Mouse (Mus musculus) thymus, adult 2 months (tissue): Measurements from ENCODE around the gene Ces3b.

ENCODE experiments used
- CTCF ChIP-seq: fragments of 200-500 bp; IDR thresholded peaks from 2 replicates; pipeline ENCODE4 v1.5.1; 2012; ENCODE audit warnings: mild to moderate bottlenecking, control low read depth, low read length, moderate library complexity, borderline replicate concordance; ENCODE audit not compliant: control insufficient read depth, poor library complexity, insufficient read depth; ENCODE audit errors: extremely low read depth
- POLR2A ChIP-seq: fragments of 200-500 bp; IDR thresholded peaks from 2 replicates; pipeline ENCODE4 v1.6.1; 2012; ENCODE audit warnings: mild to moderate bottlenecking, low read length, control low read depth, moderate library complexity; ENCODE audit not compliant: control insufficient read depth, poor library complexity, insufficient read depth; ENCODE audit errors: extremely low read depth

GRCm38 (mm10) chr8:105068971-105069370 is 14.6 kb upstream of the Ces3b start:
- TF ChIP-seq POLR2A (no peak), CTCF (no peak)
